Mouse (Mus musculus): ENCODE measurements at regions not wholly inside any gene's neighbourhood (a gene's known extent, or its start where the extent isn't known, plus 50 kb on each side); places are given as distances from the start of the nearest gene placed in this dataset.
"Not testable (repeated sequence)": the region's sequence is repeated elsewhere in the genome, so short reads cannot be mapped to it uniquely, and the experiment has no call there.

DNA sequence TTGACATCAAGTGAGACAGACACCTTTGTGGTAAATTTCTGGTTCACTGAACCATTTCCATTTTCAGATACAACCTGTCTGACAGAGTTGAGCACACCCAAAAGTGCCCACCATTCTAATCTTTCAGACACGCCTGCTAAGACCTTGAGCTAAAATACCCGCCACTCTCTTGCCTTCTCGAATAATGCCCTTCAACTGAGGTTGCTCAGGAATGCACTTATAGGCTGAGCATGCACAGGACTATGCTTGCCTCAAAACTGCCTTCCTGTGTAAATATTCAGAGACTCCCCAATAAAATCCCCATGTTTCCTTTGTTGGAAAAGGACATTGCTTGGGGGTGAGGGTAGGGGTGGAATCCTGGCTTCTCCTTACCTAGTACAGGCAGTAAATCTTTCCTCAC lies 115.3 kb downstream of the Sox4 start:
- Histone ChIP-seq H3K4me2 (no peak overlapping the region), H3K9ac (no peak overlapping the region), H3K9me3 (replicated peaks) (no peaks in the 10 kb centered on the region), H3K4me1 (peaks cover 41% of the 10 kb centered on the region), H3K27ac (no peak overlapping the region), H3K27me3 (no peaks in the 10 kb centered on the region), H3K36me3 (ENCODE audit: poor library complexity, severe bottlenecking) (0 out of 2 replicates have a peak, but pooled peaks cover 5% of the 10 kb centered on the region), H3K4me3 (no peak overlapping the region)
- no peak for ATAC-seq
- WGBS = 90% methylated on average over 3 of the region's 3 CpGs

DNA sequence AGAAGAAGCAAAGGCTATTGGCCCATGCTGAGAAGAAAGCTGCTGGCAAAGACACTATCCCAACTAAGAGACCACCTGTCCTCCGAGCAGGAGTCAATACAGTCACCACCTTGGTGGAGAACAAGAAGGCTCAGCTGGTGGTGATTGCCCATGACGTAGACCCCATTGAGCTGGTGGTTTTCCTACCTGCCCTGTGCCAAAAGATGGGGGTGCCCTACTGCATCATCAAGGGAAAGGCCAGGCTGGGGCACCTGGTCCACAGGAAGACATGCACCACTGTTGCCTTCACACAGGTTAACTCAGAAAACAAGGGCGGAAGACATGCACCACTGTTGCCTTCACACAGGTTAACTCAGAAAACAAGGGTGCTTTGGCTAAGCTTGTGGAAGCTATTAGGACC lies 116.3 kb downstream of the Sox4 start:
- not testable (repeated sequence) for H3K36me3 ChIP-seq (ENCODE audit: poor library complexity, severe bottlenecking); H3K27ac ChIP-seq; H3K4me3 ChIP-seq; H3K4me2 ChIP-seq; H3K27me3 ChIP-seq; H3K9ac ChIP-seq; H3K9me3 ChIP-seq (replicated peaks); ATAC-seq
- 93% methylated on average over 3 of the region's 3 CpGs for WGBS
- H3K4me1 ChIP-seq = peaks cover 44% of the 10 kb centered on the region

DNA sequence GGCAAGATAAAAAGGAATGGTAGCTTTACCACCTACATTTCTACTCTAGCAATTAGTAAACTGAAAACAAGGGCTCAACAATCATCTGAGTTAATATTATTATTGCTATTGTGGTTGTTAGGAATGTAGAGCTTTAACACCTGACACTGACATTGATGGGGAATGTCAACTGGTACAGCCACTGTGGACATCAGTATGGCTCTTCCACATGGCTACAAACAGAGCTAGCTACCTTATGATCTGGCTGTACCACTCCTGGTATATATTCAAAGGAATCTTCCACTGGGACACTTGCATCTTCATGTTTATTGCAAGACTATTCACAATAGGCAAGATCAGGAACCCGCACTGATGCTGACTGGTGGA lies 119.8 kb downstream of the Sox4 start:
- Histone ChIP-seq H3K4me3 (no peak overlapping the region), H3K27ac (peak overlapping the region; percentile 28; the same call in 1 of the 2 replicates), H3K9ac (no peak overlapping the region), H3K9me3 (replicated peaks) (no peaks in the 10 kb centered on the region), H3K36me3 (ENCODE audit: poor library complexity, severe bottlenecking) (0 out of 2 replicates have a peak, but pooled peaks cover 5% of the 10 kb centered on the region), H3K4me2 (no peak overlapping the region), H3K4me1 (peaks cover 21% of the 10 kb centered on the region), H3K27me3 (no peaks in the 10 kb centered on the region)
- WGBS = 93% methylated on average over 1 of the region's 1 CpGs
- ATAC-seq = no peak

DNA sequence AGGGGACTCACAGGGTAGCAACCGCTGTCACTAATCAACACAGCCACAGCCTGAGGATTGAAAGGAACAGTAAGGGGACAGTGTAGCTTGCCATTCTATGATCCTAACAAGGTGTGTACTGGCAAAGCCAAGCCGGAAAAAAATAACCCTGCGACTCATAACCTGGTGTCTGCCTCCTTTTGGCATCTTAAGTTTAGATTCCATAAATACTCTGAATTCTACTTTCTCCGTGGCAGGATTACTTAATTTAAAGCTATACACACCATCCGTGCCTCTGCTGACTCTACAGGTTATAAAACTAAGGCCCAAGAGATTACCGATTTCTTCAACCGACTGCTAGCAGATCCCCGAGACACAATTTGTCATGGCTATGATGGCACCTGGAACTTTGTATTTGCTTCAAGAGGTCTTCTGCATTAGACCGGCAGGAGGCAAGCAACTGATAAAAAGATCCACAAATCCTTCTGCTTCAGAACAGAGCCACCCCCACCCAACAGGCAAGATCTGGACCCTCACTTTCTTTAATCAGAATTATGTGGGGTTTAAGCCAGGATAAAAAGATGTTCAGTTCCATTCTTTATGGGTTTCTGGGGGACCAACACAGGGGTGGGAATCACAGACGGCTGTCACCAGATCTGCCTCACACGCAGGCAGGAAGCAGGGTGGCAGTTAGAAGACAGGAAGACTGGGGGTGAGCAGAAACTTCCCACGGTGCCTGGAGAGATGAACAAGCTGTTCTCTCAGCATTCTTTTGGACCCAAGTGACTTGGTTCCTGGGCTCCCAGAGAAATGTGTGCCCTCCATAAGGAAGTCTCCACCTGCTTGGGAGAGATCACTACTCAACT lies 120.4 kb downstream of the Sox4 start:
- WGBS = 74% methylated on average over 12 of the region's 12 CpGs
- Histone ChIP-seq H3K4me3 (no peak overlapping the region), H3K4me2 (no peak overlapping the region), H3K9ac (no peak overlapping the region), H3K27me3 (no peaks in the 10 kb centered on the region), H3K36me3 (ENCODE audit: poor library complexity, severe bottlenecking) (0 out of 2 replicates have a peak, but pooled peaks cover 5% of the 10 kb centered on the region), H3K4me1 (peaks cover 17% of the 10 kb centered on the region), H3K9me3 (replicated peaks) (no peaks in the 10 kb centered on the region), H3K27ac (peak overlapping the region; percentile 28; the same call in 1 of the 2 replicates)
- ATAC-seq = no peak

DNA sequence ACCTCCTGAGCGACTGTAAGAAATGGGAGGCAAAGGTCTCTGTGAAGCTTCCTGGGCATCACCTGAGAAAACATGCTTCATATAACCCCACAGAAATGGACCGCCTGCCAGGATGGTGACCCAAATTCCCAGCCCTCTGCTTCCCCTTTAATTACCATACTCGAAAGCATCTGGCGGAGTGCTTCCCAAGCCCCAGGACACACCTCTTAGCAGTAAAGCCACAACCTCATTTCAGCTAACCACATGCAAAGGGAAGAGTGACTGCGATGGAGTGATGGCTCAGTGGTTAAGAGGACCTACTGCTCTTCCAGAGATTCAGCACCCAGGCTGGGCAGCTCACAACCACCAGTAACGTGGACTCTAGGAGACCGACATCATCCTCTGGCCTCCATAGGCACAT lies 127.2 kb downstream of the Sox4 start:
- ATAC-seq = no peak
- H3K9ac ChIP-seq = no peak overlapping the region
- no peak overlapping the region for H3K4me3 ChIP-seq
- H3K4me2 ChIP-seq = no peak overlapping the region
- H3K36me3 ChIP-seq (ENCODE audit: poor library complexity, severe bottlenecking) = no peaks in the 10 kb centered on the region
- WGBS = 94% methylated on average over 7 of the region's 7 CpGs
- no peaks in the 10 kb centered on the region for H3K27me3 ChIP-seq
- H3K4me1 ChIP-seq = peaks cover 28% of the 10 kb centered on the region
- no peak overlapping the region for H3K27ac ChIP-seq
- no peaks in the 10 kb centered on the region for H3K9me3 ChIP-seq (replicated peaks)

DNA sequence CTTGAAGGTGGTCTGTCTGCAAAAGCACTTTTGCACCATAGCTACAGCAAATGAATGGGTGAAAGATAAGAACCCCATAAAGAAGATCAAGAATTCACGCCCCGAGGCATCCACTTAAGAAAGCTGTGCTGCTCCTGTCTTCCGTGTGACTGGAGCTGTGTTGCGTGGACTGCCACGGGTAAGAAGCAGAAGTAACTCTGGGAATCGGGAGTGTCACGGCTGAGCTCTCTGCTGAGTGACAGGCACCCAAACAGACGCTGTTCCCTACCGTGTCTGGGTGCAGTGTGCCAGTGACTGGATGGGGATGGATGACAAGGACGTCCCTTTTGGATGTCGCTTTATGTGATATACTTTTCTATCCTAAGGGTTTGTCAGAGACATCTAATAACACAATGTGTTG lies 129.5 kb downstream of the Sox4 start:
- Histone ChIP-seq H3K27me3 (no peaks in the 10 kb centered on the region), H3K9ac (no peak overlapping the region), H3K4me2 (0 out of 2 replicates have a peak overlapping the region, but pooled peaks have one; percentile 19), H3K4me1 (peaks cover 25% of the 10 kb centered on the region), H3K27ac (peak overlapping the region; percentile 16; the same call in 1 of the 2 replicates), H3K36me3 (ENCODE audit: poor library complexity, severe bottlenecking) (no peaks in the 10 kb centered on the region; the same call in 1 of the 2 replicates), H3K4me3 (no peak overlapping the region), H3K9me3 (replicated peaks) (no peaks in the 10 kb centered on the region)
- ATAC-seq = peak; percentile 89
- WGBS = 29% methylated on average over 11 of the region's 11 CpGs

DNA sequence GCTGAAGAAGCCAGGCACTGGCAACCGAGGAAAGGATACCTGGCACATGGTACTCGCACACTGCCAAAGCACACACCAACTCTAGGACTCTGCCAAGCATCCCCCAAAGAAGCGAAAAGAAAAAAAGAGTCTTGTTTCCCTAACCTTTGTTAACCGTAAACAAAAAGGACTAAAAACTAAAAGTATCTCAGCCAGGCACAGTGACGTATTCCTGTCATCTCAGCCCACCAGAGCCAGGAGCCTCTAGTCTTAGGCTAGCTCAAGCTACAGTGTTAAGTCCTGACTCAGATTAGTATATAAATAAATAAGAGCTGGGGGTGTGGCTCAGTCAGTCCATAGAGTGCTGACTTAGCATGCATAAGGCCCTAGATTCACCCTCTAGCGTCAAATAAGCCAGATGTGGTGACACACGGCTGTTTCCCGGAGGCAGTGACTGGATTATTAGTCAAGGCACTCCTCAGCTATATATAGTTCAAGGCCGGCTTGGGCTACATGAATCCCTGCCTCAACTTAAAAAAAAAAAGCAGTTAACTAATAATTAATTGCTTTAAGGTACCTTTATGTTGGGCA lies 130.1 kb downstream of the Sox4 start:
- H3K36me3 ChIP-seq (ENCODE audit: poor library complexity, severe bottlenecking) = no peaks in the 10 kb centered on the region; the same call in 1 of the 2 replicates
- peak; percentile 61 for ATAC-seq
- peaks cover 25% of the 10 kb centered on the region for H3K4me1 ChIP-seq
- no peaks in the 10 kb centered on the region for H3K9me3 ChIP-seq (replicated peaks)
- H3K4me3 ChIP-seq = no peak overlapping the region
- H3K9ac ChIP-seq = no peak overlapping the region
- peak overlapping the region; percentile 1; the same call in 1 of the 2 replicates for H3K27ac ChIP-seq
- WGBS = 66% methylated on average over 9 of the region's 9 CpGs
- no peak overlapping the region for H3K4me2 ChIP-seq
- H3K27me3 ChIP-seq = no peaks in the 10 kb centered on the region

DNA sequence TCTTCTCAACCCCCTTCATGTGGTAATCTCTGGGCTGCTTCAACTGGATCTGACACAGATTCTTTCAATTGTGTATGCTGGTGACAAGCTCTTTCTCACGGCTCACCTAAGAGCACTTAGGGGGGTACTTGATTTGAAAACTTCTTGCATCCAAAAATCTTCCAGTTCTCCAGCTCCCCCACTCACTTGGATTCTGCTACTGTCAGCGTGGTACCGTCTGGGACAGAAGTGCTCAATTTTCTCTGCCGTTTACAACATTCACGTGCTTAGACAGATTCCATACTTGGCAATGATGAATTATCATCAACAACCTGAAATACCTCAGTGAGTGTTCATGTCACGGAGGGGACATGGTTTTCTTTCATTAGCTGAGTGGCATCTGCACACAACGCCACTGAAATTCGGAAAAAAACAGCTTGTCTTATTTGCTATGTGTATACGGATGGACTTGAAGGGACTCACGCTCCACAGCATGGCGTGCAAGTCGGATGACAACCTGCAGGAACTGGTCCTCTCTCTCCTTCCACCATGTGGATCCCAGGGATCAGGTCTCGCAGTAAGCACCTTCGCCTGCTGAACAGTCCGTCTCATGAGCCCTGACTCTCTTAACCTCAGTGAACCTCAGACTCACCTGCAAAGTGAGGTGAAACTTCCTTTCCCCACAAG lies 132.5 kb downstream of the Sox4 start:
- Histone ChIP-seq H3K4me3 (no peak overlapping the region), H3K9me3 (replicated peaks) (no peaks in the 10 kb centered on the region), H3K27me3 (no peaks in the 10 kb centered on the region), H3K4me2 (no peak overlapping the region), H3K27ac (peak overlapping the region; percentile 41; the same call in 1 of the 2 replicates), H3K9ac (no peak overlapping the region), H3K4me1 (peaks cover 30% of the 10 kb centered on the region), H3K36me3 (ENCODE audit: poor library complexity, severe bottlenecking) (no peaks in the 10 kb centered on the region; the same call in 1 of the 2 replicates)
- WGBS = 86% methylated on average over 15 of the region's 15 CpGs
- no peak for ATAC-seq

DNA sequence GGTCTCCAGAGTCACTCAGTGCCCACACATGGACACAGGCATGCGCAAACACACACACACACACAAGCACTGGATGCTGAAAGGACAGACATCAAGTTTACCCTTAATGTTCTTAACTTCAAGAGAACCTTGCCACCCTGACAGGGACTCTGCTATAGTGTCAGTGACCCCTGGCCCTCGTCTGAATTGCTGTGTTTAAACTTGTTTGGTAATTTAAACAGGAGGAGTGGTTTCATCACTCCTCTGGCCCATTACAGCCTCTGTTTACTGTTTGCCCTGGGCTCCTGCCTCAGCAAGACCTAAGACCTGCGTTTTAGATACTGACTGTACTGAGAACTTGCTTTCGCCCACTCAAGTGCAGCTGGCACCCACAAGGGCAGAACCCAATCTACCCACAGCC lies 139.4 kb downstream of the Sox4 start:
- no peak overlapping the region for H3K4me2 ChIP-seq
- ATAC-seq = no peak
- H3K9ac ChIP-seq = no peak overlapping the region
- no peak overlapping the region for H3K4me3 ChIP-seq
- H3K4me1 ChIP-seq = peaks cover 70% of the 10 kb centered on the region
- H3K9me3 ChIP-seq (replicated peaks) = no peaks in the 10 kb centered on the region
- WGBS = 82% methylated on average over 4 of the region's 4 CpGs
- no peak overlapping the region for H3K27ac ChIP-seq
- H3K27me3 ChIP-seq = no peaks in the 10 kb centered on the region
- no peaks in the 10 kb centered on the region for H3K36me3 ChIP-seq (ENCODE audit: poor library complexity, severe bottlenecking)

DNA sequence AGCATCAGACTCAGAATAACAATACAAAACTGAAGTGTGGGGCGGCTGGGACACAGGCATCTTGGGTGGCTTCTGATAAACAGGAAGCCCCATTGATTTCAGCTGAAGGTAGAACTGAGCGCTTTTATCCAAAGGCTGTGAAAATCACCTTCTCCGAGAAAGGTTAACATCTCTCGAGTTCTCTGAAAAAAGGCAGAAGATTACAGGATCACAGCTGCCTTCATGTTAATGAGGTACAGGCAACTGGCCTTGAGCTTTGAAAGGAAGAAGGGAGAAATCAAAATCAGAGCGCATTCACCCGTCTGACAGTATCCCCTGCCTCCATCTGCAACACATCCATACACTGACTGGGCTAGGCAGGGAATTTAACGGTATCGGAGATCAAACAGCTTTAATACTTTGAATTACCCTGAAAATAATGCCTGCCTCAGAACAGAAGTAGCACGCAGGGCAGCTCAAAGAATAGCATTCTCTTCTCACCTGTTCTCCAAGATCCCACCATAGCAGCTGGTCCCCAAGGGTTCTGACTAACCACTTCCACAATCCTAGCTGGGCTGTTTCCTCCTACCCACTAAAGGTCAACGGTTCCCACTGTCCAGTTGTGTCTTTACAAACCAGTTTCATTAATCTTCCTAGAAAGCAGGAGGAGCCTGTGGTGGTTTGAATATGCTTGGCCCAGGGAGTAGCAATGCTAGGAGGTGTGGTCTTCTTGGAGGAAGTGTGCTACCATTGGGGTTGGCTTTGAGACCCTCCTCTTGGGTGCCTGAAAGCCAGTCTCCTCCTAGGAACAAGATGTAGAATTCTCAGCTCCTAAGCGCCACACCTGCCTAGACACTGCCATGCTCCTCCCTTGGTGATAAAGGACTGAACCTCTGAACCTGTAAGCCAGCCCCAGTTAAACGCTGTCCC lies 141.6 kb downstream of the Sox4 start:
- H3K27ac ChIP-seq = peak overlapping the region; percentile 91
- ATAC-seq = peak; percentile 60
- H3K4me1 ChIP-seq = peaks cover 76% of the 10 kb centered on the region
- WGBS = 21% methylated on average over 12 of the region's 12 CpGs
- H3K9ac ChIP-seq = no peak overlapping the region
- H3K4me2 ChIP-seq = peak overlapping the region; percentile 35
- H3K4me3 ChIP-seq = 0 out of 2 replicates have a peak overlapping the region, but pooled peaks have one; percentile 2
- no peaks in the 10 kb centered on the region for H3K27me3 ChIP-seq
- no peaks in the 10 kb centered on the region for H3K36me3 ChIP-seq (ENCODE audit: poor library complexity, severe bottlenecking)
- no peaks in the 10 kb centered on the region for H3K9me3 ChIP-seq (replicated peaks)

DNA sequence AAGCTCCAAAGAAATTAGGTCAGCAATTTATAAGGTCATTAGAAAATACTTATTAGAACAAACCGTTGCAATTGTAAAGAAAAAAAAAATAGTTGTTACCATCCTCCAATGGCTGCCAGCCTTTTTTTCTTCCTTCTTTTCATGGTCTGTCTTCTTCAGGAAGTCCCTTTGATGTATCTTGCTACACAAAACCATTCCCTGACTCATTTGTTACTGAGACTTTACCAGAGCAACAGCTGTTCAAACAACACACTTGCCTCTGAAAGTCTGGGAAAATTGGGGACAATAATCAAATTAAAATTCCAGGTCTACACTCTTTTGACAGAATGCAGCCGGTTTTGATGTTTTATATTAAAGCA lies 142.5 kb downstream of the Sox4 start:
- H3K4me3 ChIP-seq = no peak overlapping the region
- no peaks in the 10 kb centered on the region for H3K27me3 ChIP-seq
- peak overlapping the region; percentile 29 for H3K4me2 ChIP-seq
- ATAC-seq = peak; percentile 39; the same call in 1 of the 2 replicates
- H3K27ac ChIP-seq = peak overlapping the region; percentile 91
- H3K9me3 ChIP-seq (replicated peaks) = no peaks in the 10 kb centered on the region
- WGBS = 0% methylated on average over 2 of the region's 2 CpGs
- no peaks in the 10 kb centered on the region for H3K36me3 ChIP-seq (ENCODE audit: poor library complexity, severe bottlenecking)
- H3K4me1 ChIP-seq = peaks cover 73% of the 10 kb centered on the region
- no peak overlapping the region for H3K9ac ChIP-seq
